In the genomic region with DNA sequence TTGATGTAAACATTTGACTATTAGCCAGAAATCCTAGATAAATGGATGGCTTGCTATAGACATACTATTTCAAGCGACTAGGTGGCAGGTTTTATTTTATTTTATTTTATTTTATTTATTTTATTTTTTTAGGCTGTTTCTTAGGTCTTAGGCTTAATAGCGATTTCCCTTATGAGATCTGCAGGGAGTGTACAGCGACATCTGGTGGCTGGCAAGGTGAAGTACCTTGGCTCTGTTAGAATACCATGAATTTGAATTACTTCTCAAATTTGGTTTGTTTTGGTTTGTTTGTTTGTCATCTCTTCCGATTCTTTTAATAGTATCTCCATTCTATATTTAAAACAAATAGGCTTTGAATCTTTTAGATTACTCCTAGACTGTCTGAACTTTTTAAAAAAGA, we compare ENCODE assay signal across 10 mouse cellular contexts. TPM values are rescaled to one million over a fixed set of nuclear protein-coding genes. Genes with fewer than 3 reads are reported as not detected.
A peak's percentile ranks its signal among the peaks of the same experiment; 100 is the strongest.
DNase-seq lines count a peak whose midpoint lies in the region; ATAC-seq and TF ChIP-seq lines count a peak whose summit lies in the region.
"Had no signal": no experiment of that assay in that cellular context is flagged by ENCODE, and none has a peak within 500 bp of the region (broad histone marks: within the 10 kb centered on the region; RNA-seq: fewer than 3 reads in every experiment).

No protein-coding gene starts in this region.

- no peak for TF ChIP-seq POLR2A in kidney, adult 2 months (IDR thresholded peaks at IDR 0.05; ENCODE audit: low read depth, low read length)

- ATAC-seq in kidney, embryonic 14.5 days (ENCODE audit: low FRiP score, low TSS enrichment): no peak
- no peak for ATAC-seq in liver, postnatal 0 days

- no peak for TF ChIP-seq EP300 in liver, postnatal 0 days (IDR thresholded peaks at IDR 0.05; ENCODE audit: low read depth)

- no peak overlapping the region for H3K4me3 ChIP-seq in kidney, adult 2 months (ENCODE audit: insufficient read depth, low read depth, low read length)
- H3K4me3 ChIP-seq in kidney, embryonic 14.5 days (ENCODE audit: low read length): no peak overlapping the region
- H3K4me3 ChIP-seq in liver, postnatal 0 days (ENCODE audit: low read depth, low read length): no peak overlapping the region
- H3K4me3 ChIP-seq: lung, embryonic 15.5 days had no signal

- H3K36me3 ChIP-seq in kidney, adult 2 months (ENCODE audit: control insufficient read depth, insufficient read depth, low read length): no peaks in the 10 kb centered on the region
- no peaks in the 10 kb centered on the region for H3K36me3 ChIP-seq in kidney, embryonic 14.5 days (ENCODE audit: control insufficient read depth, insufficient read depth, low read length)
- no peaks in the 10 kb centered on the region for H3K36me3 ChIP-seq in liver, postnatal 0 days (replicated peaks; ENCODE audit: insufficient read depth, low read length)
- H3K36me3 ChIP-seq: lung, embryonic 15.5 days had no signal

- H3K9me3 ChIP-seq in kidney, embryonic 14.5 days (ENCODE audit: control insufficient read depth, low read length): no peaks in the 10 kb centered on the region
- H3K9me3 ChIP-seq in liver, postnatal 0 days (ENCODE audit: low read length): no peaks in the 10 kb centered on the region
- H3K9me3 ChIP-seq: lung, embryonic 15.5 days had no signal

- TF ChIP-seq CTCF in kidney, adult 2 months (conservative IDR thresholded peaks at IDR 0.05; ENCODE audit: insufficient read depth, insufficient read length, low read depth, low read length): peak; percentile 74
- peak; percentile 87 for TF ChIP-seq CTCF in liver, postnatal 0 days (IDR thresholded peaks at IDR 0.05; ENCODE audit: low read depth)

- DNase-seq in adrenal gland, adult 18-20 months (ENCODE audit: low spot score in 2 of 2): peak; percentile 29 to 49
- DNase-seq in adrenal gland, adult 8-10 months: no peak
- DNase-seq in kidney, adult 2 months: peak; percentile 28
- DNase-seq in 416B (ENCODE audit: low read depth): peak; percentile 81
- DNase-seq in c-Kit-positive CD71-negative TER-119-negative erythroid progenitor cells, embryonic 14.5 days (ENCODE audit: low read depth): peak; percentile 53
- peak; percentile 45 for DNase-seq in liver, postnatal 0 days
- peak; percentile 69 for DNase-seq in thymus, postnatal 14 days

- 2% methylated on average over 4 of the region's 4 CpGs for WGBS in kidney, adult 2 months
- 4% methylated on average over 4 of the region's 4 CpGs for WGBS in kidney, embryonic 14.5 days
- WGBS in liver, postnatal 0 days (ENCODE audit: insufficient replicate concordance): 3% methylated on average over 4 of the region's 4 CpGs

- H3K4me1 ChIP-seq in kidney, adult 2 months (ENCODE audit: control insufficient read depth, insufficient read depth, low read length): no peaks in the 10 kb centered on the region
- H3K4me1 ChIP-seq in kidney, embryonic 14.5 days (ENCODE audit: control insufficient read depth, insufficient read depth, low read length): no peaks in the 10 kb centered on the region
- H3K4me1 ChIP-seq in liver, postnatal 0 days (ENCODE audit: insufficient read depth): peaks cover 9% of the 10 kb centered on the region; the same call in 1 of the 2 replicates

- no peak overlapping the region for H3K4me2 ChIP-seq in kidney, embryonic 14.5 days (replicated peaks; ENCODE audit: low read depth, low read length)
- no peak overlapping the region for H3K4me2 ChIP-seq in liver, postnatal 0 days (ENCODE audit: low read depth, low read length)
- H3K4me2 ChIP-seq: lung, embryonic 15.5 days had no signal

- H3K27ac ChIP-seq in kidney, adult 2 months (ENCODE audit: insufficient read depth, low read depth, low read length): no peak overlapping the region
- H3K27ac ChIP-seq in kidney, embryonic 14.5 days (ENCODE audit: low read depth, low read length): no peak overlapping the region
- H3K27ac ChIP-seq in liver, postnatal 0 days (ENCODE audit: low read depth): no peak overlapping the region
- H3K27ac ChIP-seq: lung, embryonic 15.5 days had no signal

- no peak overlapping the region for H3K9ac ChIP-seq in kidney, embryonic 14.5 days (ENCODE audit: low read depth, low read length)
- H3K9ac ChIP-seq in liver, postnatal 0 days (replicated peaks): no peak overlapping the region
- H3K9ac ChIP-seq: lung, embryonic 15.5 days had no signal

- no peaks in the 10 kb centered on the region for H3K27me3 ChIP-seq in kidney, adult 2 months (replicated peaks; ENCODE audit: control insufficient read depth, insufficient read depth, low read length)
- H3K27me3 ChIP-seq in kidney, embryonic 14.5 days (ENCODE audit: control insufficient read depth, insufficient read depth, low read length): no peaks in the 10 kb centered on the region
- no peaks in the 10 kb centered on the region for H3K27me3 ChIP-seq in liver, postnatal 0 days (ENCODE audit: insufficient read depth, low read length)
- H3K27me3 ChIP-seq: lung, embryonic 15.5 days had no signal

RNA-seq across cellular contexts. Expression of a gene that starts 23.9 kb away (rescaled TPM):
- under 1 TPM; 0.46 to 0.80 TPM for total RNA-seq in adrenal gland, adult 18-20 months (2021)
- not detected for total RNA-seq in adrenal gland, adult 8-10 months (2022)
- polyA plus RNA-seq in kidney, adult 2 months (2012; rRNA removed): not detected in 2 replicates
- 0.53 and 0.71 TPM in 2 replicates for polyA plus RNA-seq in kidney, embryonic 14.5 days (2014; fragmentation: Nextera tagmentation; extraction: Ambion mirVana)
- polyA plus RNA-seq in liver, postnatal 0 days (2015; fragmentation: Nextera tagmentation; extraction: Ambion mirVana): 0.07 TPM in 1 of 2 replicates, not detected in the other
- polyA plus RNA-seq: gonadal fat pad, adult 2 months had no signal

RNA-seq across cellular contexts. Expression of a gene that starts 45.5 kb away (rescaled TPM):
- total RNA-seq in adrenal gland, adult 18-20 months (2021): under 1 TPM in 1 of 2 experiments, not detected in 1; 0.60 TPM
- 1 to 10 TPM in 1 of 4 experiments, under 1 TPM in 3; 0.28 to 2.3 (median 0.54) TPM for total RNA-seq in adrenal gland, adult 8-10 months (2022)
- 0.22 and 0.26 TPM in 2 replicates for polyA plus RNA-seq in kidney, adult 2 months (2012; rRNA removed)
- 0.38 and 0.40 TPM in 2 replicates for polyA plus RNA-seq in kidney, embryonic 14.5 days (2014; fragmentation: Nextera tagmentation; extraction: Ambion mirVana)
- 0.20 TPM in 1 of 2 replicates, not detected in the other for polyA plus RNA-seq in liver, postnatal 0 days (2015; fragmentation: Nextera tagmentation; extraction: Ambion mirVana)
